Mouse (Mus musculus): ENCODE data around the gene Dtwd1.
A peak's percentile ranks its signal among the peaks of the same experiment; 100 is the strongest.
"Not testable (repeated sequence)": the region's sequence is repeated elsewhere in the genome, so short reads cannot be mapped to it uniquely, and the experiment has no call there.

Gene Dtwd1

DNA sequence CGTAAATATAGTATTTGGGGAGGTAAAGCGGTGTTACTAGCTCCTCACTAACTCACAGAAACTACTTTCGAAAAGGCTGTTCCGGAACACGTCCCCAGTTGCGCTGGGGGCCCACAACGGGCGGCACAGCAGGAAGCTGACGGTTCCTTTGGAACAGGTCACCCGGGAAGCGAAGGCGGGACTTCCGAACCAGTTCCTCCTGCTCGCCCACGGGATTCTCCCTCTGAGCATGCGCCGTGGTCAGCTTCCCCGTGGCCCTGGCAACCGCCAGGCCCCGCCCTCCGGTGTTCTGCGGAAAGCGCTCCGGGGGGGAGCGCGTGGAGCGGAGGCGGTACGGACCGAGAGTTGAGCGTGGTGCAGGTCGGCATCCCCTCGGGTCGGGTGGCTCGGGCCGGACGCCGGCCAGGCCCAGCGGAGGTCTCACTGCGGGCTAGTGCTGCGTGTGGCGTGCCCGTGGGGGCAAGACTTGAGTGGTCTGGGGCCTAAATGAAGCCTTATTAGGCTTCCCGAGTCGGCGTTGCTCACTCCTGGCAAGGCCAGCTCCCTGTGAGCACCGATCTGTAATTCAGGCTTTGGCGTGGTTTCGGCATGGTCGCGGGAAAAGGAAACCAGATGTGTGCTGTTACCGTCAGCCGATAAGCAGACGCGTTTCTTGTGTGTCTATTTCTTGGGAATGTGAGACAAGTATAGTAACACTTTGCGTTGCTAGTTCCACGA is at the start of gene Dtwd1, which contains the start of gene Fam227b:
TSS of gene Dtwd1 (plus strand) at position 287 of the 717 bp plus-strand sequence.
TSS of gene Fam227b (minus strand) at position 150 of the 717 bp plus-strand sequence.
- DNase-seq: peak; percentile 100

GRCm38 (mm10) chr2:126147723-126148122 is 4.2 kb upstream of the Dtwd1 start:
- no peak for DNase-seq

DNA sequence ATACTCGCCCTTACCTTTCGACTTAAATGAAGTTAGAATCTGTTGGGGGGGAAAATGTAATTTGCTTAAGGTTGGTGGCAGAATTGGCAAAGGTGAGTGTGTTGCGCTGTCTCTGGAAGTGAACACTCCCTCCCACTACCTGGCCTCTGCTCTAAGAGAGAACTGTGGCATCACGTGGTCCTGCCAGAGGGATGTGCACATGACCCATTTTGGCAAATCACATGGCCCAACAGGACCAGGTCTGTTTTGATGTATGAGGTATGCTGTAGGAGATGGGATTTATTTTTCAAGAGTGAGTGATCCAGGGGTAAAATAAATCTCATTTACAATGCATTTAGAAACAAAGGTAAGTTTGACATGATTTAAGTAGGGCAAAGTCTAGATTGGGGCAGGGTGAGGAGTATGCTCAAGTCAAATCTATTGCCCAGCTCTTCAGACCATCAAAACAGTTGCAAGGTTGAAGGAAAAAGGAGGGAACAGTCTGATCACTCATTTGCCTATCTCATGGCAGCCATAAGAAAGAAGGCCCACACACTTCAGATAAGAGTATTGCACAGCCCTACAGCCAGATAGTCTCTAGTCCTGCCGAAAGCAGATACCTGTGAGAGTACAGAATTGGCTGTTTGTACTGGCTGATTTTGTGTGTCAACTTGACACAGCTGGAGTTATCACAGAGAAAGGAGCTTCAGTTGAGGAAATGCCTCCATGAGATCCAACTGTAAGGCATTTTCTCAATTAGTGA is 13.5 kb downstream of the Dtwd1 start:
- DNase-seq: no peak

- DNase-seq: no peak
Observed at GRCm38 (mm10) chr2:126166335-126166734, 14.4 kb downstream of the Dtwd1 start.

- no peak for DNase-seq
Observed at GRCm38 (mm10) chr2:126166848-126167617, 15.1 kb downstream of the Dtwd1 start.

DNA sequence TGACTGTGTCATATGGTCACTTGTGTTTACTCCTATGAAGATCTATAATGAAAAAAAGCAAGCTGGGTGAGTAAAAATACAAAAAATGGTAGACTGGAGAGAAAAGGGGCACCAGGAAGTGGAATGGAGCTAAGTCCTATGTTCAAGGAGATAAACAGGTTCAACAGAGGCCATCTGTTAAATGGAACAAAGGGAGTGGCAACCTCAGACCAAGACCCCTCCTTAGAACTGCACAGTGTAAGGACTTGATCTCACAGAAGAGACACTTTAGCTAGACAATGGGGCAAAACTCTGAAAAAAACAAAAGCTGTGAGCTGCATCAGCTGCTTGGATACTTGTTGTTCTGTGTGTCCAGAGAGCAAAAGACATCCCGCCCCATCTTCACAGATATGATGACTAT is 19.5 kb downstream of the Dtwd1 start:
- DNase-seq: no peak

GRCm38 (mm10) chr2:126191306-126191705 is 39.4 kb downstream of the Dtwd1 start:
- no peak for DNase-seq

DNA sequence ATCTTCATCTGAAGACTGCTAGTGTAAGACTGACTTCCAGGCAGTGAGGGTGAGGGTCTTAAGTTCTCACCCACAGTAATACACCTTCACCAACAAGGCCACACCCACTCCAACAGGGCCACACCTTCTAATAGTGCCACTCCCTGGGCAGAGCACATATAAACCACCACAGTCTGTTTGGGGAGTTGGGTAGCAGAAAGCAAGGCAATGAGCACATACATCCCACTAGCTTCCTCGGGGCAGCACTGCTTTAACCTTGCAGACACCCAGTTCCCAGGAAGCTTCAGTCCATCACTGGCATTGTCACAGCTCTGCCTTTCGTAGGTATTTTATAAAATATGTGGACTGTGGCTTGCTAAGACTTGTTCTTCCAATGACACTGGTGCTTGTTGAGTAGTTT is 40.2 kb downstream of the Dtwd1 start:
- no peak for DNase-seq

DNA sequence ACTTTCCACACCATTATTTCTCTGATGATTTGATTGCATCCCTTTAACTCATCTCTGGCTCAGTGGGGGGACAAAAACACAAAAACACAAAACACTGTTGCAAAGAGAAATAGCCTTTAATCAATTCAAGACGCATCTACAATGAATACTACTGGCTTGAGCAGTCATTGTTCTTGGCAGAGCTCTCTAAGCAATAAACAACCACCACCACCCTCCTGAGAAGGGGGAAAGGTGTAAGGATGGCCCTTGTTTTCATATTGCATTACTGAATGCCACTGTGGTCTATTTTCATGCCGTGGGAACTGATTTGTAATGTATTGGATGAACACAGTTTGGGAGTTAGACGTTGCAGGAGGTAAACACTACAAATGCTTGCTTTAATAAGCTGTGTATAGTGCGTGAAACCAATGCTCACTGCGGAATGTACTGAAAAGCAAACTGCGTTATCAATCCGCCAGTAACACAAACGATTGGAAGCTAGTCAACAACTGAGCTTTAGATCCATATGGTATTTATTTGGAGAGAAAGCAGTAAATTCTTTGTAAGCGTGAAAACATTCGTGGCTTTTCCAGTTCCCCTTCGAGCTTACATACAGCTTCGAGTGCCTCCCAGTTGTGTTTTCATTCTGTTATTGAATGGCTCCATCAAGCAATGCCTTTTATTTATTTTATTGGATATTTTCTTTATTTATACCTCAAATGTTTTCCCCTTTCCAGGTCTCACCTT is 43.9 kb downstream of the Dtwd1 start:
- DNase-seq: no peak

DNA sequence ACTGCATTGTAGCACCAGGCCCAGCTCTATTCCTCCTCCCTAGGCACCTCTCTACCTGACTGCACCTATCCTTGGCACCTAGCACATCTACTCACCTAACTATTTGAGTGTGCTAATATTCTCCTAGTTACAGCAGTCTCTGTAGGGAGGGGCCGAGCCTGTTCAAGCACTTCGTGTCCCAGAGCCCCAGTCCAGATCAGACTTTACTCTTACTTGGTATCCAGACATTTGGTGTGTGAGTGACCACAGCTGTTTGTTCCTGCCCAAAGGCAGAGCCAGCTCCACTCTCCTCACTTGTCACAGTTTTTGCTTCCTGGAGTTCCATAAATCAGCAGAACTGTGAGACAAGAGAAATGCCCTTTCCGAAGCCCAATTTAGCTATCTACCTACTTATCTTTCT is 47.0 kb downstream of the Dtwd1 start:
- DNase-seq: peak; percentile 94

DNA sequence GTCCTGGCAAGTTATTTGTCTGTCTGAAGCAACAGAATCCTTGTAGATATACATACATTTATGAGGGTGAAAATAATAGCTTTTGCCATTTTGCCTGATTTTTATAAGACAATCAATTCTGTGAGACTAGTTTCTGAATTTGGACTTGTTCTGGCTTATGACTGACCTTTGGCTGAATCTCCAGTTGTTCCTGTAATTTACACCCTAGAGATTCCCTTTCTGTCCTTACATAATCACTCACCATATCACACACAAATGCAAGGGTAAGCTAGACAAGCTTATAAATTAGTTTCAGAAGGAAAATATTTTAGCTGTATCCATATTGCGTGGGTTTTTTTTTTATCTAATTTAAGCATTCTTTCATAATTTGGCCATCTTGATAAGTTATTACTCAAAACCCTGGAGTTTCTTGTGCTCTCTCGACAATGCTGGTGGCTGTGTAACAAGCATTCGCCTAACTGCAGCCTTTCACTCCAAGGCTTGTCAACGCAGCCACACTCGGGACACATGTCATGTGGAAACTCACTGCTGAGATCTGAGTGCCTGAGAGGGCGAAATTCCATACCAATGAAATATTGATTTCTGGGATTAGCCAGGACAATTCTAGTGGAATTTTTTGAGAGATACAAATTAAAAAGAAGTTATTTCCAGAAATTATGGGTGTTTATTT is 59.2 kb downstream of the Dtwd1 start:
- DNase-seq: no peak

- DNase-seq: not testable (repeated sequence)
Observed at GRCm38 (mm10) chr2:126214800-126215199, 62.9 kb downstream of the Dtwd1 start, which contains the start of gene Gm17555. Gene Gm17555, plus strand, starts transcription at chr2:126215100.

Measured in heart, adult 11 months (tissue).